Mouse (Mus musculus) CH12.LX (cell line): ENCODE results near the gene Mdm4. TPM values are rescaled to one million over a fixed set of nuclear protein-coding genes. Genes with fewer than 3 reads are reported as not detected.

Experiments used
- DNase-seq: peaks from one replicate; pipeline ENCODE4 v3.0.0-alpha.2; 2013; ENCODE audit errors: extremely low read depth
- H3K27ac ChIP-seq: 2 replicates; pipeline ENCODE4 v1.5.1; 2012; ENCODE audit warnings: low read depth, mild to moderate bottlenecking, control low read depth, moderate library complexity; ENCODE audit not compliant: insufficient read depth
- H3K27me3 ChIP-seq: replicated peaks from 2 replicates; pipeline ENCODE3; 2012; ENCODE audit warnings: inconsistent platforms
- H3K36me3 ChIP-seq, 2 experiments: replicated peaks in 1 of 2; 2 replicates each; pipeline versions ENCODE3 to v1.6.1; 2012; ENCODE audit warnings: inconsistent platforms in 1 of 2, low read length in 1 of 2, mild to moderate bottlenecking in 1 of 2, mixed read lengths in 1 of 2, moderate library complexity in 1 of 2; ENCODE audit not compliant: control insufficient read depth in 1 of 2, insufficient read depth in 1 of 2
- H3K4me1 ChIP-seq, 2 experiments: 2 replicates each; pipeline ENCODE4 v1.6.1; 2012; ENCODE audit warnings: inconsistent platforms in 1 of 2, moderate library complexity in 1 of 2; ENCODE audit not compliant: insufficient read depth in 2 of 2, control insufficient read depth in 1 of 2
- H3K4me2 ChIP-seq: 2 replicates; pipeline ENCODE4 v1.6.1; 2012; ENCODE audit warnings: low read depth, mild to moderate bottlenecking, control low read depth; ENCODE audit not compliant: poor library complexity, insufficient read depth, severe bottlenecking
- H3K4me3 ChIP-seq, 3 experiments: fragments of 150-350 bp in 1 of 3; sonication (generic) in 1 of 3; replicated peaks in 1 of 3; 2 replicates each; pipeline versions ENCODE3 to v1.5.1; 2011 to 2012; ENCODE audit warnings: low read depth in 2 of 3, low read length in 2 of 3, mild to moderate bottlenecking in 2 of 3, moderate library complexity in 2 of 3, control low read depth in 1 of 3, improper control_type of control experiment in 1 of 3, inconsistent platforms in 1 of 3, mixed read lengths in 1 of 3; ENCODE audit not compliant: poor library complexity in 1 of 3
- H3K79me2 ChIP-seq: replicated peaks from 2 replicates; pipeline ENCODE4 v1.6.1; 2012; ENCODE audit warnings: mild to moderate bottlenecking, moderate library complexity; ENCODE audit not compliant: control insufficient read depth, poor library complexity, insufficient read depth, severe bottlenecking; ENCODE audit errors: extremely low read depth
- H3K9ac ChIP-seq: 2 replicates; pipeline ENCODE4 v1.6.1; 2012; ENCODE audit warnings: low read depth, mild to moderate bottlenecking, control low read depth, moderate library complexity; ENCODE audit not compliant: insufficient read depth
- H3K9me3 ChIP-seq: replicated peaks from 2 replicates; pipeline ENCODE3; 2012; ENCODE audit warnings: low read length, inconsistent platforms, mixed read lengths
- BHLHE40 ChIP-seq: IDR thresholded peaks from 2 replicates; pipeline ENCODE4 v1.6.1; 2011; ENCODE audit warnings: mild to moderate bottlenecking, low read depth, low read length, improper control_type of control experiment
- CHD2 ChIP-seq: IDR thresholded peaks from 2 replicates; pipeline ENCODE4 v1.6.1; 2011; ENCODE audit warnings: low read length, improper control_type of control experiment
- EP300 ChIP-seq: IDR thresholded peaks from 2 replicates; pipeline ENCODE4 v1.6.1; 2011; ENCODE audit warnings: low read length, improper control_type of control experiment
- IRF4 ChIP-seq: IDR thresholded peaks from 2 replicates; pipeline ENCODE4 v1.6.1; 2014; ENCODE audit warnings: low read depth, mild to moderate bottlenecking, inconsistent platforms, low read length, improper control_type of control experiment
- JUN ChIP-seq: IDR thresholded peaks from 2 replicates; pipeline ENCODE4 v1.6.1; 2011; ENCODE audit warnings: low read depth, mild to moderate bottlenecking, low read length, improper control_type of control experiment, moderate library complexity; ENCODE audit not compliant: insufficient read depth
- JUND ChIP-seq: conservative IDR thresholded peaks from 2 replicates; pipeline ENCODE4 v1.6.1; 2011; ENCODE audit warnings: low read depth, low read length, improper control_type of control experiment
- MAZ ChIP-seq: IDR thresholded peaks from 2 replicates; pipeline ENCODE4 v1.6.1; 2012; ENCODE audit warnings: low read depth, mild to moderate bottlenecking, inconsistent platforms, low read length, improper control_type of control experiment, moderate library complexity
- MXI1 ChIP-seq: IDR thresholded peaks from 2 replicates; pipeline ENCODE4 v1.6.1; 2011; ENCODE audit warnings: mild to moderate bottlenecking, low read depth, low read length, improper control_type of control experiment
- MYC ChIP-seq: IDR thresholded peaks from 2 replicates; pipeline ENCODE4 v1.6.1; 2011; ENCODE audit warnings: low read depth, mild to moderate bottlenecking, improper control_type of control experiment, low read length
- NELFE ChIP-seq: IDR thresholded peaks from 2 replicates; pipeline ENCODE4 v1.6.1; 2011; ENCODE audit warnings: low read depth, low read length, improper control_type of control experiment
- POLR2AphosphoS2 ChIP-seq: IDR thresholded peaks from 2 replicates; pipeline ENCODE4 v1.6.1; 2011; ENCODE audit warnings: low read depth, low read length, improper control_type of control experiment
- TBP ChIP-seq: conservative IDR thresholded peaks from 2 replicates; pipeline ENCODE4 v1.6.1; 2011; ENCODE audit warnings: low read depth, low read length, improper control_type of control experiment
- ZC3H11A ChIP-seq: IDR thresholded peaks from 2 replicates; pipeline ENCODE4 v1.6.1; 2012; ENCODE audit warnings: low read depth, mild to moderate bottlenecking, inconsistent platforms, low read length, improper control_type of control experiment
- ZKSCAN1 ChIP-seq: IDR thresholded peaks from 2 replicates; pipeline ENCODE4 v1.6.1; 2012; ENCODE audit warnings: low read depth, inconsistent platforms, low read length, improper control_type of control experiment, borderline replicate concordance
- ZMIZ1 ChIP-seq: IDR thresholded peaks from 2 replicates; pipeline ENCODE4 v1.6.1; 2012; ENCODE audit warnings: low read depth, mild to moderate bottlenecking, inconsistent platforms, low read length, improper control_type of control experiment
- dilution Hi-C: fragments of 300-500 bp; cut with MboI; formaldehyde crosslinking; loops from 2 replicates; pipeline ENCODE4 v1.14.3; 2020; ENCODE audit warnings: low sequenced_read_pairs; ENCODE audit not compliant: extremely low pct_unique_long_range_greater_than_20kb, extremely low pct_ligation_motif_present
- in situ Hi-C: fragments of 300-500 bp; cut with MboI; formaldehyde crosslinking; loops from 3 replicates; pipeline ENCODE4 v1.14.3; 2019; ENCODE audit warnings: low sequenced_read_pairs, low pct_ligation_motif_present, low pct_unique_long_range_greater_than_20kb, mixed read lengths
- polyA plus RNA-seq: library from polyadenylated mRNA; unstranded; fragments of >175 nt; gene quantifications from 2 replicates; pipeline ENCODE4 v1.2.1, GENCODE M21; 2012; ENCODE audit warnings: low read depth; ENCODE audit not compliant: insufficient read length
- total RNA-seq, 2 experiments: library from RNA; depleted of rRNA; stranded (reverse); fragments of 300-350 nt in 1 of 2; fragments of >200 nt in 1 of 2; gene quantifications; 2 replicates each; pipeline ENCODE4 v1.2.3; 2012 to 2014

The Mdm4 gene
- total and polyA plus RNA-seq, 3 experiments = 66.5 to 107 (median 78.9) TPM

GRCm38 (mm10) chr1:133079509-133079908 is 49.1 kb upstream of the Mdm4 start:
- no peak for TF ChIP-seq EP300
- TF ChIP-seq CHD2 = no peak
- TF ChIP-seq ZC3H11A = no peak
- no peak for TF ChIP-seq BHLHE40
- no peak for TF ChIP-seq TBP
- no peak for TF ChIP-seq MXI1
- no peak for TF ChIP-seq JUN
- TF ChIP-seq JUND = no peak
- TF ChIP-seq MYC = no peak
- no peak for TF ChIP-seq MAZ
- TF ChIP-seq POLR2AphosphoS2 = no peak
- TF ChIP-seq ZMIZ1 = no peak
- TF ChIP-seq ZKSCAN1 = no peak
- TF ChIP-seq NELFE = no peak
- H3K79me2 ChIP-seq = 0 out of 2 replicates have a peak, but pooled peaks cover 2% of the 10 kb centered on the region
- H3K36me3 ChIP-seq = peaks cover 31 to 66% of the 10 kb centered on the region in 2 experiments
- no peaks in the 10 kb centered on the region for H3K27me3 ChIP-seq
- no peak overlapping the region for H3K4me2 ChIP-seq
- no peak overlapping the region for H3K4me3 ChIP-seq
- no peak for DNase-seq
- no peaks in the 10 kb centered on the region for H3K9me3 ChIP-seq
- no peak overlapping the region for H3K27ac ChIP-seq
- dilution Hi-C loops (no loop called here), in situ Hi-C loops (no loop called here)
- H3K4me1 ChIP-seq = peaks cover 35 to 85% of the 10 kb centered on the region in 2 experiments
- H3K9ac ChIP-seq = no peak overlapping the region

- H3K9ac ChIP-seq = peak overlapping the region; percentile 65; the same call in 1 of the 2 replicates
- no peaks in the 10 kb centered on the region for H3K27me3 ChIP-seq
- dilution Hi-C loops (no loop called here), in situ Hi-C loops (no loop called here)
- H3K4me1 ChIP-seq = peaks cover 25 to 85% of the 10 kb centered on the region in 2 experiments
- H3K9me3 ChIP-seq = no peaks in the 10 kb centered on the region
- TF ChIP-seq JUND (no peak), IRF4 (0 out of 2 replicates have a peak, but pooled peaks have one; percentile 13), MYC (no peak)
- DNase-seq = no peak
- 0 out of 2 replicates have a peak, but pooled peaks cover 2% of the 10 kb centered on the region for H3K79me2 ChIP-seq
- H3K4me2 ChIP-seq = peak overlapping the region; percentile 82
- H3K4me3 ChIP-seq = peak overlapping the region in 1 of 3 experiments; percentile 24
- peaks cover 34 to 77% of the 10 kb centered on the region in 2 experiments for H3K36me3 ChIP-seq
- peak overlapping the region; percentile 89 for H3K27ac ChIP-seq
Observed at GRCm38 (mm10) chr1:133078338-133078727, 48.0 kb upstream of the Mdm4 start.
